24 mouse cellular contexts compared by ENCODE assay signal in genomic region chr4:117385247-117385646, GRCm38 (mm10).
A peak's percentile ranks its signal among the peaks of the same experiment; 100 is the strongest.
DNase-seq lines count a peak whose midpoint lies in the region; ATAC-seq and TF ChIP-seq lines count a peak whose summit lies in the region.
"Had no signal": no experiment of that assay in that cellular context is flagged by ENCODE, and none has a peak within 500 bp of the region (broad histone marks: within the 10 kb centered on the region; RNA-seq: fewer than 3 reads in every experiment).

No protein-coding gene starts in this region.

- DNase-seq in liver, embryonic 14.5 days (ENCODE audit: low read depth in 3 of 3, low spot score in 3 of 3), result no peak
- no peak for DNase-seq in liver, embryonic 11.5 days (ENCODE audit: low spot score)
- no peak for DNase-seq in heart, postnatal 25 days (ENCODE audit: low spot score)
- DNase-seq in retina, embryonic 14.5 days (ENCODE audit: low spot score), result no peak
- DNase-seq: adrenal gland, postnatal 10 days; adrenal gland, postnatal 36 days; cerebellum, adult 18-20 months; cerebellum, adult 9-10 months; cerebellum, postnatal 14 days; forebrain, postnatal 0 days; gastrocnemius, adult 2 months; gastrocnemius, postnatal 25 days; heart, adult 2 months; heart, postnatal 14 days had no signal

- intact Hi-C loops in heart, postnatal 25 days (cut with DNase I), result no loop called here

- no peaks in the 10 kb centered on the region for H3K27me3 ChIP-seq in liver, embryonic 14.5 days (ENCODE audit: control insufficient read depth, insufficient read depth, low read length)
- H3K27me3 ChIP-seq in liver, embryonic 11.5 days (replicated peaks; ENCODE audit: control insufficient read depth, insufficient read depth, low read length), result 0 out of 2 replicates have a peak, but pooled peaks cover 3% of the 10 kb centered on the region
- H3K27me3 ChIP-seq: Patski had no signal

- ATAC-seq in liver, embryonic 14.5 days (ENCODE audit: insufficient read depth), result peak; percentile 26; the same call in 1 of the 2 replicates
- ATAC-seq in liver, embryonic 11.5 days (replicated peaks; ENCODE audit: low FRiP score), result no peak
- ATAC-seq in granulocyte monocyte progenitor cell, adult 5-6 weeks (replicated peaks; ENCODE audit: poor library complexity, severe bottlenecking), result peak; percentile 56; the same call in 1 of the 2 replicates
- ATAC-seq in megakaryocyte-erythroid progenitor cell, adult 5-6 weeks (replicated peaks; ENCODE audit: low FRiP score, low TSS enrichment, poor library complexity, severe bottlenecking), result peak; percentile 51; the same call in 1 of the 2 replicates
- ATAC-seq: forebrain, embryonic 14.5 days; forebrain, postnatal 0 days; Patski had no signal

- no peak overlapping the region for H3K4me3 ChIP-seq in liver, embryonic 14.5 days (ENCODE audit: insufficient read depth in 1 of 2, low read depth in 2 of 2, low read length in 2 of 2)
- H3K4me3 ChIP-seq in liver, embryonic 11.5 days (ENCODE audit: low read depth, low read length), result no peak overlapping the region
- H3K4me3 ChIP-seq: embryonic facial prominence, embryonic 12.5 days; embryonic facial prominence, embryonic 15.5 days; gastrocnemius, adult 2 months; heart, adult 2 months; heart, embryonic 10.5 days; heart, embryonic 13.5 days; hindbrain, embryonic 12.5 days; hindbrain, embryonic 15.5 days had no signal

- TF ChIP-seq CTCF in liver, embryonic 14.5 days (IDR thresholded peaks at IDR 0.05; ENCODE audit: low read depth), result no peak

- no peaks in the 10 kb centered on the region for H3K9me3 ChIP-seq in liver, embryonic 14.5 days (ENCODE audit: control insufficient read depth, low read length)
- H3K9me3 ChIP-seq in liver, embryonic 11.5 days (ENCODE audit: control insufficient read depth, low read length), result no peaks in the 10 kb centered on the region
- H3K9me3 ChIP-seq: embryonic facial prominence, embryonic 12.5 days; embryonic facial prominence, embryonic 15.5 days; heart, embryonic 10.5 days; heart, embryonic 13.5 days; hindbrain, embryonic 12.5 days; hindbrain, embryonic 15.5 days had no signal

- no peak overlapping the region for H3K4me2 ChIP-seq in liver, embryonic 14.5 days (ENCODE audit: low read depth)
- no peak overlapping the region for H3K4me2 ChIP-seq in liver, embryonic 11.5 days
- H3K4me2 ChIP-seq: embryonic facial prominence, embryonic 12.5 days; embryonic facial prominence, embryonic 15.5 days; heart, embryonic 13.5 days; hindbrain, embryonic 12.5 days; hindbrain, embryonic 15.5 days had no signal

- H3K27ac ChIP-seq in liver, embryonic 14.5 days, result no peak overlapping the region
- no peak overlapping the region for H3K27ac ChIP-seq in liver, embryonic 11.5 days (ENCODE audit: low read depth, low read length)
- H3K27ac ChIP-seq: embryonic facial prominence, embryonic 12.5 days; embryonic facial prominence, embryonic 15.5 days; gastrocnemius, adult 2 months; heart, adult 2 months; heart, embryonic 10.5 days; heart, embryonic 13.5 days; hindbrain, embryonic 12.5 days; hindbrain, embryonic 15.5 days had no signal

- TF ChIP-seq EP300 in liver, embryonic 14.5 days (IDR thresholded peaks at IDR 0.05; ENCODE audit: low read depth), result no peak

- 9% methylated on average over 1 of the region's 1 CpGs for WGBS in liver, embryonic 14.5 days (ENCODE audit: insufficient replicate concordance)
- 40% methylated on average over 1 of the region's 1 CpGs for WGBS in liver, embryonic 11.5 days

- H3K9ac ChIP-seq in liver, embryonic 14.5 days (replicated peaks), result no peak overlapping the region
- no peak overlapping the region for H3K9ac ChIP-seq in liver, embryonic 11.5 days (ENCODE audit: low read depth, low read length)
- H3K9ac ChIP-seq: embryonic facial prominence, embryonic 12.5 days; embryonic facial prominence, embryonic 15.5 days; forebrain, postnatal 0 days; heart, embryonic 13.5 days; hindbrain, embryonic 12.5 days; hindbrain, embryonic 15.5 days had no signal

- H3K36me3 ChIP-seq in liver, embryonic 14.5 days (replicated peaks; ENCODE audit: control insufficient read depth, insufficient read depth, low read depth), result no peaks in the 10 kb centered on the region
- H3K36me3 ChIP-seq in liver, embryonic 11.5 days (ENCODE audit: control insufficient read depth, insufficient read depth, low read length), result no peaks in the 10 kb centered on the region
- H3K36me3 ChIP-seq: embryonic facial prominence, embryonic 12.5 days; embryonic facial prominence, embryonic 15.5 days; heart, embryonic 10.5 days; heart, embryonic 13.5 days; hindbrain, embryonic 12.5 days; hindbrain, embryonic 15.5 days had no signal

- H3K4me1 ChIP-seq in liver, embryonic 14.5 days (replicated peaks; ENCODE audit: control insufficient read depth in 2 of 2, insufficient read depth in 2 of 2, low read length in 1 of 2), result 0 out of 4 replicates have a peak, but pooled peaks cover 0 to under 1% of the 10 kb centered on the region in 2 experiments
- no peaks in the 10 kb centered on the region; the same call in 1 of the 2 replicates for H3K4me1 ChIP-seq in liver, embryonic 11.5 days (replicated peaks; ENCODE audit: control insufficient read depth, insufficient read depth, low read length)
- H3K4me1 ChIP-seq: embryonic facial prominence, embryonic 12.5 days; embryonic facial prominence, embryonic 15.5 days; heart, embryonic 13.5 days had no signal
